Mouse (Mus musculus) layer of hippocampus, postnatal 36 days (tissue): ENCODE data around the gene Tas1r3. TPM values are rescaled to one million over a fixed set of nuclear protein-coding genes. Genes with fewer than 3 reads are reported as not detected.

Experiments used
- DNase-seq, 2 experiments: peaks; one replicate each; pipeline ENCODE4 v3.0.0; 2022
- total RNA-seq, 2 experiments: library from RNA; stranded (reverse); gene quantifications; 2 replicates each; pipeline ENCODE4 v1.2.3; 2021

The Tas1r3 gene
- under 1 TPM; 0.15 to 0.48 TPM for total RNA-seq

- no peak for DNase-seq
Measured at GRCm38 (mm10) chr4:155863001-155863400, at the start of gene Tas1r3. Gene Tas1r3 (minus strand): TSS chr4:155863362.

- DNase-seq, result peak; percentile 0 to 1
Measured at GRCm38 (mm10) chr4:155908751-155909150, 45.6 kb upstream of the Tas1r3 start.

GRCm38 (mm10) chr4:155908281-155908680, 45.1 kb upstream of the Tas1r3 start:
- peak; percentile 1 to 2 for DNase-seq

- peak; percentile 0 to 2 for DNase-seq
Measured at GRCm38 (mm10) chr4:155907003-155907402, 43.8 kb upstream of the Tas1r3 start.

- peak in 1 of 2 experiments; percentile 1 for DNase-seq
Measured at GRCm38 (mm10) chr4:155906125-155906524, 43.0 kb upstream of the Tas1r3 start.

GRCm38 (mm10) chr4:155905634-155906033, 42.5 kb upstream of the Tas1r3 start:
- DNase-seq, result peak in 1 of 2 experiments; percentile 2

- DNase-seq, result peak; percentile 1 to 5
Measured at GRCm38 (mm10) chr4:155904318-155905102, 41.3 kb upstream of the Tas1r3 start.

- DNase-seq, result no peak
Measured at GRCm38 (mm10) chr4:155903246-155903645, 40.1 kb upstream of the Tas1r3 start.

GRCm38 (mm10) chr4:155901205-155901604, 38.0 kb upstream of the Tas1r3 start:
- peak; percentile 52 to 53 for DNase-seq

- DNase-seq, result peak in 1 of 2 experiments; percentile 1
Measured at GRCm38 (mm10) chr4:155899355-155899754, 36.2 kb upstream of the Tas1r3 start.

GRCm38 (mm10) chr4:155898318-155898717, 35.2 kb upstream of the Tas1r3 start:
- DNase-seq, result no peak

GRCm38 (mm10) chr4:155896461-155896860, 33.3 kb upstream of the Tas1r3 start:
- no peak for DNase-seq

GRCm38 (mm10) chr4:155895826-155896225, 32.7 kb upstream of the Tas1r3 start:
- DNase-seq, result peak in 1 of 2 experiments; percentile 3

- peak; percentile 72 to 79 for DNase-seq
Measured at GRCm38 (mm10) chr4:155895216-155895615, 32.1 kb upstream of the Tas1r3 start.

GRCm38 (mm10) chr4:155894311-155894881, 31.2 kb upstream of the Tas1r3 start:
- peak; percentile 76 to 79 for DNase-seq

GRCm38 (mm10) chr4:155893212-155893690, 30.1 kb upstream of the Tas1r3 start:
- no peak for DNase-seq

GRCm38 (mm10) chr4:155892438-155893211, 29.5 kb upstream of the Tas1r3 start:
- DNase-seq, result peak in 1 of 2 experiments; percentile 30

GRCm38 (mm10) chr4:155892017-155892416, 28.9 kb upstream of the Tas1r3 start:
- DNase-seq, result peak; percentile 84 to 85

GRCm38 (mm10) chr4:155891551-155892001, 28.4 kb upstream of the Tas1r3 start, which contains the start of the genes Pusl1 and Acap3:
Gene Pusl1 (minus strand): TSS chr4:155891781.
Gene Acap3 (plus strand): TSS chr4:155891822.
- DNase-seq, result peak; percentile 93 to 94

GRCm38 (mm10) chr4:155891011-155891471, 27.9 kb upstream of the Tas1r3 start:
- DNase-seq, result peak in 1 of 2 experiments; percentile 31

GRCm38 (mm10) chr4:155889316-155889715, 26.2 kb upstream of the Tas1r3 start:
- DNase-seq, result no peak

- no peak for DNase-seq
Measured at GRCm38 (mm10) chr4:155888181-155888580, 25.0 kb upstream of the Tas1r3 start.
